Mouse (Mus musculus) liver, adult 2 months (tissue): ENCODE data around the gene Zbtb24.

Experiments used
- CTCF ChIP-seq: fragments of 200-500 bp; IDR thresholded peaks from 2 replicates; pipeline ENCODE4 v1.5.1; 2011; ENCODE audit warnings: low read depth, low read length, control low read depth
- POLR2A ChIP-seq: fragments of 200-500 bp; IDR thresholded peaks from 2 replicates; pipeline ENCODE4 v1.6.1; 2011; ENCODE audit warnings: low read length, control low read depth; ENCODE audit not compliant: insufficient read depth; ENCODE audit errors: extremely low read depth

DNA sequence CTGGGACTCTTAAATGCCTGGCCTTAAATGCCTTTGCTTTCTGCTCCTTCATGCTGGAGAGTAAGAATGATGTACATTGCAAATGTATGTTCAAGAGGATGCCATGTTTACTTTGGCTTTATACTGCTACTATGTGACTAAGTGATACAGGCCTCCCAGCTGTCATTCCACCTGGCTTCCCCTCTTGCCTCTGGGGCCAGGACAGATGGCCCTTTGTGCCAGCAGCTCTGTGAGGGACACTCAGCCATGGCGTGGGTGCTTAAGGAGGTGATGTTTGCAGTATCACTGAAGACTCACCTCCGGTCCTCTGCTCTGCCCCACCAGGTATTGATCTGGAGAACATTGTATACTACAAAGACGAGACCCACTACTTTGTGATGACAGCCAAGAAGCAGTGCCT, 29.8 kb downstream of the Zbtb24 start:
- TF ChIP-seq CTCF (no peak), POLR2A (no peak)
